Mouse (Mus musculus) kidney, postnatal 36 days (tissue): ENCODE measurements around the gene Caln1.

Source experiments
- DNase-seq, 2 experiments: peaks; one replicate each; pipeline ENCODE4 v3.0.0; 2021 to 2022; ENCODE audit warnings: mixed read lengths in 2 of 2

The Caln1 gene

GRCm38 (mm10) chr5:130395142-130395541, 25.9 kb downstream of the Caln1 start:
- no peak for DNase-seq

- DNase-seq, result no peak
Observed at GRCm38 (mm10) chr5:130400136-130400917, 31.1 kb downstream of the Caln1 start.

GRCm38 (mm10) chr5:130405201-130405600, 35.9 kb downstream of the Caln1 start:
- peak; percentile 14 to 72 for DNase-seq

- DNase-seq, result no peak
Observed at GRCm38 (mm10) chr5:130409706-130410105, 40.5 kb downstream of the Caln1 start.

GRCm38 (mm10) chr5:130411516-130411915, 42.3 kb downstream of the Caln1 start:
- DNase-seq, result no peak

GRCm38 (mm10) chr5:130447438-130447837, 78.2 kb downstream of the Caln1 start:
- no peak for DNase-seq

- DNase-seq, result no peak
Observed at GRCm38 (mm10) chr5:130448491-130448890, 79.2 kb downstream of the Caln1 start.

- DNase-seq, result no peak
Observed at GRCm38 (mm10) chr5:130448931-130449856, 79.9 kb downstream of the Caln1 start.

GRCm38 (mm10) chr5:130450031-130450541, 80.8 kb downstream of the Caln1 start:
- DNase-seq, result no peak

GRCm38 (mm10) chr5:130458076-130458475, 88.8 kb downstream of the Caln1 start:
- DNase-seq, result no peak

GRCm38 (mm10) chr5:130472209-130472608, 103.0 kb downstream of the Caln1 start:
- no peak for DNase-seq

- DNase-seq, result no peak
Observed at GRCm38 (mm10) chr5:130474876-130475275, 105.6 kb downstream of the Caln1 start.

GRCm38 (mm10) chr5:130476741-130477140, 107.5 kb downstream of the Caln1 start:
- peak in 1 of 2 experiments; percentile 7 for DNase-seq

- DNase-seq, result no peak
Observed at GRCm38 (mm10) chr5:130480290-130480689, 111.0 kb downstream of the Caln1 start.

- no peak for DNase-seq
Observed at GRCm38 (mm10) chr5:130491471-130491870, 122.2 kb downstream of the Caln1 start.

GRCm38 (mm10) chr5:130492305-130492704, 123.0 kb downstream of the Caln1 start:
- DNase-seq, result no peak

- DNase-seq, result no peak
Observed at GRCm38 (mm10) chr5:130502541-130502940, 133.3 kb downstream of the Caln1 start.

GRCm38 (mm10) chr5:130504891-130505290, 135.6 kb downstream of the Caln1 start:
- no peak for DNase-seq

- no peak for DNase-seq
Observed at GRCm38 (mm10) chr5:130510516-130510915, 141.3 kb downstream of the Caln1 start.

GRCm38 (mm10) chr5:130515395-130515794, 146.1 kb downstream of the Caln1 start:
- no peak for DNase-seq

- DNase-seq, result no peak
Observed at GRCm38 (mm10) chr5:130520527-130520926, 151.3 kb downstream of the Caln1 start.

- no peak for DNase-seq
Observed at GRCm38 (mm10) chr5:130527416-130527815, 158.2 kb downstream of the Caln1 start.

- no peak for DNase-seq
Observed at GRCm38 (mm10) chr5:130547496-130547895, 178.2 kb downstream of the Caln1 start.
